Mouse (Mus musculus): ENCODE results near the gene Olfr1392. TPM values are rescaled to one million over a fixed set of nuclear protein-coding genes. Genes with fewer than 3 reads are reported as not detected.

Gene Olfr1392
- polyA plus RNA-seq, 1 experiment, result not detected

GRCm38 (mm10) chr11:49259296-49259695, 25.8 kb upstream of the Olfr1392 start:
- peaks cover 9% of the 10 kb centered on the region for H3K79me2 ChIP-seq (ENCODE audit: control insufficient read depth, insufficient read depth)
- no peaks in the 10 kb centered on the region for H3K27me3 ChIP-seq (ENCODE audit: control insufficient read depth, insufficient read depth, insufficient read length)
- TF ChIP-seq SRF (IDR thresholded peaks at IDR 0.05; ENCODE audit: control insufficient read depth, insufficient read length, low read depth), result no peak
- no peak for TF ChIP-seq CEBPB (IDR thresholded peaks at IDR 0.05; ENCODE audit: insufficient read depth, poor library complexity, severe bottlenecking)
- no peak for TF ChIP-seq MAX (IDR thresholded peaks at IDR 0.05; ENCODE audit: low read depth)
- TF ChIP-seq MYOD1 (IDR thresholded peaks at IDR 0.05; ENCODE audit: control insufficient read depth in 1 of 3, insufficient read length in 2 of 3, low read depth in 2 of 3), result no peak
- TF ChIP-seq REST (IDR thresholded peaks at IDR 0.05; ENCODE audit: insufficient read depth, insufficient read length), result no peak
- no peak for TF ChIP-seq MYOG (IDR thresholded peaks at IDR 0.05; ENCODE audit: control insufficient read depth in 1 of 3, insufficient read depth in 1 of 3, insufficient read length in 2 of 3, low read depth in 2 of 3)
- no peak for TF ChIP-seq USF1 (IDR thresholded peaks at IDR 0.05; ENCODE audit: low read depth)
- no peak for TF ChIP-seq E2F4 (IDR thresholded peaks at IDR 0.05; ENCODE audit: insufficient read depth)
- no peak for TF ChIP-seq POLR2AphosphoS2 (IDR thresholded peaks at IDR 0.05; ENCODE audit: insufficient read length, low read depth)
- TF ChIP-seq POLR2A (IDR thresholded peaks at IDR 0.05; ENCODE audit: insufficient read length, low read depth), result no peak
- TF ChIP-seq TCF12 (IDR thresholded peaks at IDR 0.05; ENCODE audit: insufficient read depth, poor library complexity, severe bottlenecking), result no peak
- TF ChIP-seq TCF3 (IDR thresholded peaks at IDR 0.05; ENCODE audit: insufficient read length, low read depth), result no peak
- H3K4me2 ChIP-seq (ENCODE audit: low read depth), result no peak overlapping the region
- H3K36me3 ChIP-seq (ENCODE audit: control insufficient read depth, insufficient read depth), result peaks cover 19% of the 10 kb centered on the region
- no peak overlapping the region for H3ac ChIP-seq (ENCODE audit: control insufficient read depth, insufficient read length)
- no peak overlapping the region for H3K4me3 ChIP-seq

DNA sequence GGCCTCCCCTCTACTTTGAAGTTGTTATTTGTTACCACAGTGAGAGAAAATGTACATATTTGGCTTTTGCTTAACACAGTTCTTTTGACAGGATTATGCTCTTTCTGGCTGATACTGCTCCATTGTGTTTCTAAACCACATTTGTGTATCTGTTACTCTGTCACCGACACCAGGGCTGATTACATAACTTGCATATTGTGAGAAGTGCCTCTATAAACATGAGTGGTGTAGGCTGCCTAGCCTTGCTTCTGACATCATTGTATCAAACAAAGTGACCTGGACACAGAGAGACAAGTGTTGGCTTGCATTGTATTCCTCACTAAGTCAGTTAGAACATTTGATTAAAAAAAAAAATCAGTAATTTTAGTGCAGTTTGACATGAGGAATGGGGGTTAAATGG, 25.3 kb upstream of the Olfr1392 start:
- no peaks in the 10 kb centered on the region for H3K27me3 ChIP-seq (ENCODE audit: control insufficient read depth, insufficient read depth, insufficient read length)
- H3K4me3 ChIP-seq, result no peak overlapping the region
- TF ChIP-seq REST (IDR thresholded peaks at IDR 0.05; ENCODE audit: insufficient read depth, insufficient read length) (no peak), MYOG (IDR thresholded peaks at IDR 0.05; ENCODE audit: control insufficient read depth in 1 of 3, insufficient read depth in 1 of 3, insufficient read length in 2 of 3, low read depth in 2 of 3) (no peak), TCF3 (IDR thresholded peaks at IDR 0.05; ENCODE audit: insufficient read length, low read depth) (no peak)
- H3K36me3 ChIP-seq (ENCODE audit: control insufficient read depth, insufficient read depth), result peaks cover 19% of the 10 kb centered on the region
- H3K79me2 ChIP-seq (ENCODE audit: control insufficient read depth, insufficient read depth), result peaks cover 9% of the 10 kb centered on the region
- no peak overlapping the region for H3K4me2 ChIP-seq (ENCODE audit: low read depth)
- no peak overlapping the region for H3ac ChIP-seq (ENCODE audit: control insufficient read depth, insufficient read length)

DNA sequence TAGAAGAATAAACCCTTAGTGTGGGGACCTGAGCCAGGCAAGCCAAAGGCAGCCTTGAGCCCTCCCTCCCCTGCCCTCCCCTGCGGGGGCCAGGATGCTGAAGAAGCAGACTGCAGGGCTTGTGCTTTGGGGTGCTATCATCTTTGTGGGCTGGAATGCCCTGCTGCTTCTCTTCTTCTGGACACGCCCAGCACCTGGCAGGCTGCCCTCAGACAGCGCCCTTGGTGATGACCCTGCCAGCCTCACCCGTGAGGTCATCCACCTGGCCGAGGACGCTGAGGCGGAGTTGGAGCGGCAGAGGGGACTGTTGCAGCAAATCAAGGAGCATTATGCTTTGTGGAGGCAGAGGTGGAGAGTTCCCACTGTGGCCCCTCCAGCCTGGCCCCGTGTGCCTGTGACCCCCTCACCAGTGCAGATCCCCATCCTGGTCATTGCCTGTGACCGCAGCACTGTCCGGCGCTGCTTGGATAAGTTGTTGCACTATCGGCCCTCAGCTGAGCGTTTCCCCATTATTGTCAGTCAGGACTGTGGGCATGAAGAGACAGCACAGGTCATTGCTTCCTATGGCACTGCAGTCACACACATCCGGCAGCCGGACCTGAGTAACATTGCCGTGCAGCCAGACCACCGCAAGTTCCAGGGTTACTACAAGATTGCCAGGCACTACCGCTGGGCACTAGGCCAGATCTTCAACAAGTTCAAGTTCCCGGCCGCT, 24.3 kb upstream of the Olfr1392 start:
- TF ChIP-seq POLR2AphosphoS2 (IDR thresholded peaks at IDR 0.05; ENCODE audit: insufficient read length, low read depth) (no peak), USF1 (IDR thresholded peaks at IDR 0.05; ENCODE audit: low read depth) (no peak), TCF12 (IDR thresholded peaks at IDR 0.05; ENCODE audit: insufficient read depth, poor library complexity, severe bottlenecking) (no peak), CEBPB (IDR thresholded peaks at IDR 0.05; ENCODE audit: insufficient read depth, poor library complexity, severe bottlenecking) (no peak)
- Histone ChIP-seq H3K4me2 (ENCODE audit: low read depth) (no peak overlapping the region), H3K4me3 (no peak overlapping the region), H3K36me3 (ENCODE audit: control insufficient read depth, insufficient read depth) (peaks cover 19% of the 10 kb centered on the region), H3K27me3 (ENCODE audit: control insufficient read depth, insufficient read depth, insufficient read length) (no peaks in the 10 kb centered on the region), H3K79me2 (ENCODE audit: control insufficient read depth, insufficient read depth) (peaks cover 5% of the 10 kb centered on the region), H3ac (ENCODE audit: control insufficient read depth, insufficient read length) (no peak overlapping the region)

GRCm38 (mm10) chr11:49261313-49261855, 23.7 kb upstream of the Olfr1392 start:
- TF ChIP-seq POLR2A (IDR thresholded peaks at IDR 0.05; ENCODE audit: insufficient read length, low read depth) (no peak), POLR2AphosphoS2 (IDR thresholded peaks at IDR 0.05; ENCODE audit: insufficient read length, low read depth) (no peak), USF1 (IDR thresholded peaks at IDR 0.05; ENCODE audit: low read depth) (no peak), TCF12 (IDR thresholded peaks at IDR 0.05; ENCODE audit: insufficient read depth, poor library complexity, severe bottlenecking) (no peak), MYOD1 (IDR thresholded peaks at IDR 0.05; ENCODE audit: control insufficient read depth in 1 of 3, insufficient read length in 2 of 3, low read depth in 2 of 3) (no peak), SRF (IDR thresholded peaks at IDR 0.05; ENCODE audit: control insufficient read depth, insufficient read length, low read depth) (no peak), CEBPB (IDR thresholded peaks at IDR 0.05; ENCODE audit: insufficient read depth, poor library complexity, severe bottlenecking) (no peak), TCF3 (IDR thresholded peaks at IDR 0.05; ENCODE audit: insufficient read length, low read depth) (no peak)
- no peak overlapping the region for H3K4me2 ChIP-seq (ENCODE audit: low read depth)
- no peaks in the 10 kb centered on the region for H3K27me3 ChIP-seq (ENCODE audit: control insufficient read depth, insufficient read depth, insufficient read length)
- peaks cover 5% of the 10 kb centered on the region for H3K79me2 ChIP-seq (ENCODE audit: control insufficient read depth, insufficient read depth)
- H3K36me3 ChIP-seq (ENCODE audit: control insufficient read depth, insufficient read depth), result peaks cover 19% of the 10 kb centered on the region
- H3K4me3 ChIP-seq, result no peak overlapping the region
- no peak overlapping the region for H3ac ChIP-seq (ENCODE audit: control insufficient read depth, insufficient read length)

DNA sequence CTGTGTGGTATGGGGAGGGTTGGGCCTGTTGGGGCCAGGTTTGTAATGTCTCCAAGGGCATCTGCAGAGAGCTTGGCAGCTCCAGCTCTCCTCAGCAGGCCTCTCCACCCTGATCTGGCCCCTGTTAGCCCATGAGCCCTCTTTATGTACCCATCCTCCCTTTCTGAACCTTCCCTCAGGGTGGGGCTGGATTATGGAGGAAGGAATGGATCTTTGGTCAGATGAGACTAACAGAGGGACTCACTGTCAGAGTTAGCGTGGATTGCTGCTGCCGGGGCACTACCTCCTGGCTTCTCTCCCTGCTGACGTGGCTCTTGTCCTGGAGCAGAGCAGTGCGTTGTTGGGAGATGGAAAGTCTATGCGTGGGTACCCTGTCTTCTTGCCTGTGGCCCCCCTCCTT, 22.8 kb upstream of the Olfr1392 start:
- Histone ChIP-seq H3K79me2 (ENCODE audit: control insufficient read depth, insufficient read depth) (peaks cover 5% of the 10 kb centered on the region), H3ac (ENCODE audit: control insufficient read depth, insufficient read length) (no peak overlapping the region), H3K4me3 (no peak overlapping the region), H3K27me3 (ENCODE audit: control insufficient read depth, insufficient read depth, insufficient read length) (no peaks in the 10 kb centered on the region), H3K4me2 (ENCODE audit: low read depth) (no peak overlapping the region), H3K36me3 (ENCODE audit: control insufficient read depth, insufficient read depth) (peaks cover 19% of the 10 kb centered on the region)
- TF ChIP-seq POLR2AphosphoS2 (IDR thresholded peaks at IDR 0.05; ENCODE audit: insufficient read length, low read depth), result no peak
- TF ChIP-seq REST (IDR thresholded peaks at IDR 0.05; ENCODE audit: insufficient read depth, insufficient read length), result no peak
- no peak for TF ChIP-seq CEBPB (IDR thresholded peaks at IDR 0.05; ENCODE audit: insufficient read depth, poor library complexity, severe bottlenecking)
- TF ChIP-seq TCF3 (IDR thresholded peaks at IDR 0.05; ENCODE audit: insufficient read length, low read depth), result no peak
- no peak for TF ChIP-seq SRF (IDR thresholded peaks at IDR 0.05; ENCODE audit: control insufficient read depth, insufficient read length, low read depth)
- TF ChIP-seq MYOG (IDR thresholded peaks at IDR 0.05; ENCODE audit: control insufficient read depth in 1 of 3, insufficient read depth in 1 of 3, insufficient read length in 2 of 3, low read depth in 2 of 3), result no peak
- TF ChIP-seq POLR2A (IDR thresholded peaks at IDR 0.05; ENCODE audit: insufficient read length, low read depth), result no peak
- TF ChIP-seq E2F4 (IDR thresholded peaks at IDR 0.05; ENCODE audit: insufficient read depth), result no peak
- no peak for TF ChIP-seq MAX (IDR thresholded peaks at IDR 0.05; ENCODE audit: low read depth)
- TF ChIP-seq MYOD1 (IDR thresholded peaks at IDR 0.05; ENCODE audit: control insufficient read depth in 1 of 3, insufficient read length in 2 of 3, low read depth in 2 of 3), result no peak
- TF ChIP-seq TCF12 (IDR thresholded peaks at IDR 0.05; ENCODE audit: insufficient read depth, poor library complexity, severe bottlenecking), result no peak

Data from myocyte (in vitro differentiated cells).